Mouse (Mus musculus): ENCODE data around the gene Nbas. TPM values are rescaled to one million over a fixed set of nuclear protein-coding genes. Genes with fewer than 3 reads are reported as not detected.
A peak's percentile ranks its signal among the peaks of the same experiment; 100 is the strongest.

Nbas gene
- polyA plus RNA-seq, 1 experiment from 2014 or later: 18.2 TPM

DNA sequence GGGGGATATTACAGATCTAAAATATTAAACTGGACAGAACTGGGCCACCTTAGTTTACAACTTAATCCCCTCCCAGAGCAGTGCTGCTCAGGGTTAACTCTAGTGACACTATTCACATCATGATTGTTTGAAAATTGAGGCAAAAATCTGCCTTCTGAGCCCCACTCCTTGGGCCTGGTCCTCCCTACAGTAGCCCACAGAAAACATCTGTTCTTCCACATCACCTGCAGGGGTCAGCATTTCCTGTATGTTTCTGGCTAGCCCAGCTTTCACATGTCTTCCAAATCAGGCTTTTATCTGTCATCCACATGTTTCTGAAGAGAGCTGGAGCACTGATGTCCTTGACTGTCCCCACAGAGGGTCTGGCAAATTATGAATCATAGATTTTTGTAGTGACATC lies 333.5 kb downstream of the Nbas start:
- no peak overlapping the region for H3K4me3 ChIP-seq
- ATAC-seq (ENCODE audit: low FRiP score, low read depth): no peak
- no peak overlapping the region for H3K9ac ChIP-seq
- no peaks in the 10 kb centered on the region; the same call in 1 of the 2 replicates for H3K4me1 ChIP-seq
- H3K27me3 ChIP-seq (replicated peaks): no peaks in the 10 kb centered on the region
- H3K9me3 ChIP-seq: no peaks in the 10 kb centered on the region
- H3K36me3 ChIP-seq: no peaks in the 10 kb centered on the region
- no peak overlapping the region for H3K4me2 ChIP-seq (replicated peaks)
- no peak overlapping the region for H3K27ac ChIP-seq

DNA sequence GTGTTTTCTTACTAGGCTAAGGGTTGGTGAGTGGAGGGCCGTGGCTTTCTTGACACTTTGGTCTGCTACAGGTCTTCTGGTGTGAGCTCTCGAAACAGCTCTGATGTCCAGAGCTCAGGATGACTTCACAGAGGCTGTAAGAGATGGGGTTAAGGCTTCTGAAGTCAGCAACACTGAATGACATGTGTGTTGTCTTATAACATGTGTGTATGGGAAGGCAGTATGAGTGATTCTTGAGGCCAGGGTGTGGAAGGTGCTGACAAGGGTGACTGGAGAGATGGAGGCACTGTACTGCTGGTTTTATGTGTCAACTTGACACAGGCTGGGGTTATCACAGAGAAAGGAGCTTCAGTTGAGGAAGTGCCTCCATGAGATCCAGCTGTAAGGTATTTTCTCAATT lies 338.1 kb downstream of the Nbas start:
- Histone ChIP-seq H3K9ac (no peak overlapping the region), H3K27me3 (replicated peaks) (no peaks in the 10 kb centered on the region), H3K4me2 (replicated peaks) (no peak overlapping the region), H3K4me1 (no peaks in the 10 kb centered on the region), H3K9me3 (no peaks in the 10 kb centered on the region), H3K36me3 (no peaks in the 10 kb centered on the region), H3K4me3 (no peak overlapping the region), H3K27ac (no peak overlapping the region)
- ATAC-seq (ENCODE audit: low FRiP score, low read depth): no peak
- WGBS: 77% methylated on average over 2 of the region's 2 CpGs

DNA sequence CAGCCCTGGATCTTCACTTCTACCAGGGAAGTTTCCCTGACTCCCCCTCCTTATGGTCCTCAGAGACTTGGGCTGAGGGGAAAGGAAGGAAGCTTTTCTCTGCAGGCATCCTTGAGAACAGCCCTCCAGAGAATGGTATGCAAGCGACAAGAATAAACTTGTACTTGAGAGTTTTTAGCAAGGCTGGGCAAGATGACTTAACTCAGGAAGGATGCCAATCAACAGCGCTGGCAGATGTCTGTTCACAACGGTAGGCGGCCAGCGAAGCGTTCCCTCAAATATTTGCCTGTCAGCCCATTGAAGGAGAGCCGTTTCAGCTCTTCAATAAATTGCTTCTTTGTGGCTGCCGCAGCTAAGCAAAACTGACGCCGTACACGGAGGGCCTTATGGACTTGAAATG lies 340.1 kb downstream of the Nbas start:
- no peaks in the 10 kb centered on the region for H3K4me1 ChIP-seq
- H3K9me3 ChIP-seq: no peaks in the 10 kb centered on the region
- H3K9ac ChIP-seq: no peak overlapping the region
- WGBS: 82% methylated on average over 11 of the region's 11 CpGs
- H3K27me3 ChIP-seq (replicated peaks): no peaks in the 10 kb centered on the region
- no peaks in the 10 kb centered on the region for H3K36me3 ChIP-seq
- H3K27ac ChIP-seq: no peak overlapping the region
- H3K4me2 ChIP-seq (replicated peaks): no peak overlapping the region
- no peak for ATAC-seq (ENCODE audit: low FRiP score, low read depth)
- no peak overlapping the region for H3K4me3 ChIP-seq

DNA sequence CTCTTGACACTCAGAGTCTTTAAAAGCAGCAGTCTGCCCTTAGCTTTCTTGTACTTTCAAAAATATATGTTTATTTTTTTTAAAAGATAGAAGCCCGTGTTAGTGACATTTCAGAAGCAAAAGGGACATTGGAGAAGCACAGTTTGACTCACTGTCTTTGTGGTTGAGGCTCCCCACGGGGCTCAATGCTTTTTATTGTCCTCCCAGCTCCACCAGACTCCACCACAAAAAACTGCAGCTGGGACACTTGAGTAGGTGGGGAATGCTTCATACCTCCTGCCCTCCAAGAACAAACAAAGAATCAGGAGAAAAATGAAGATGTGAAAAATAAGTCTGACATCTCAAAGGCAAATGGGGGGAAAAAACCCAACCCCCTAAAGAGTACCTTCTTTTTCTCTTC lies 344.1 kb downstream of the Nbas start:
- Histone ChIP-seq H3K27me3 (replicated peaks) (no peaks in the 10 kb centered on the region), H3K4me1 (no peaks in the 10 kb centered on the region), H3K9me3 (no peaks in the 10 kb centered on the region), H3K4me2 (replicated peaks) (no peak overlapping the region), H3K9ac (no peak overlapping the region), H3K27ac (no peak overlapping the region), H3K36me3 (no peaks in the 10 kb centered on the region), H3K4me3 (no peak overlapping the region)
- no peak for ATAC-seq (ENCODE audit: low FRiP score, low read depth)
- 13% methylated on average over 2 of the region's 2 CpGs for WGBS

DNA sequence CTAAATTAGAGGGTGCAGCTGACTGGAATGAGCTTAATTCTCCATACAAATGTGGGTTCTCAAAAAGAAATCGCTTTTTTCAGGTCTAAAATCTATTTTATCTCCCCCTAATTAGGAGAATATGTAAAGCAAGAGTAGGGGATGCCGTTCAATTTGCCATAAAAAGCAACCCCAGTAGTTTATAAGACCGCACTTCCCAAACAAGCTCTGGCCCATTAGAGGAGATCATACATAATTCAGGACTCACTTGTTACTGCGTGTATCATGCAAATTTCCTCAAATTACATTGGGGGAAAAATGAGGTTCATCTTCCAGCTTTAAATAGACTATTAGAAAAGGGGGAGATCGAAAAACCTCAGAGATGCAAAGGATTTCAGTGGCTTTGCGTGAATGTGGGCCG lies 346.7 kb downstream of the Nbas start:
- no peak overlapping the region for H3K4me2 ChIP-seq (replicated peaks)
- no peaks in the 10 kb centered on the region for H3K36me3 ChIP-seq
- ATAC-seq (ENCODE audit: low FRiP score, low read depth): no peak
- H3K27ac ChIP-seq: no peak overlapping the region
- no peaks in the 10 kb centered on the region for H3K27me3 ChIP-seq (replicated peaks)
- no peak overlapping the region for H3K4me3 ChIP-seq
- no peak overlapping the region for H3K9ac ChIP-seq
- no peaks in the 10 kb centered on the region for H3K9me3 ChIP-seq
- 72% methylated on average over 7 of the region's 7 CpGs for WGBS
- H3K4me1 ChIP-seq: no peaks in the 10 kb centered on the region

DNA sequence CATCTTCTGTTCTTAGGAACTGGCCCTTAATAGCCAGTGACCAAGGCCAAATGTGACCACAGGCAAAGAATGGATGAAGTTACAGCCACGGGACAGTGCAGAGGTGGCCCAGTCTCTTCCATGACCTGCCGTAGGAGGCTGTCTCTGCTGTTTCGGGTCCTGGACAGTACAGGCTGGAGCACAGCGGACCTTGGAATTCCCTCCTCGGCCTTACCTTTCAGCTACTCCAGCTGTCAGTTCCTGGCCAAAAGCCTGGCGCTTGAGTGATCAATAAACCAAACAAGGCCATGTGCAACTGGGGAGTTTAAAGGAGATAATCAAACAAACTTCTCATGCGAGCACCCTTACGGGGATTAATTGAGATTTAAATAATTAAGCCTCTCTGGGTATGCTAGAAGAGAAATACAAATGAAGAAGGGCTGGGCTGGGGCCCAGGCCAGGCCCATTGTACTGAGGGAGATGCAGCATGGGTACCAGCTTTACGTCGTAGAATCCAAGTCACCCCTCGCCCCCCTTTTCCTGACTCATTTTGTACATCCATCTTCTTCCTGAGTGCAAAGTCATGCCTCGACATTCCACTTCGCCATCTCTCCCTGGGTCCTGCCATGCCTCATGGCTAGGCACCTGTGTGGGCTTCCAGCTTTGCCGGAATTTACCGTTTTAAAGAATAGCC lies 353.4 kb downstream of the Nbas start:
- no peaks in the 10 kb centered on the region for H3K9me3 ChIP-seq
- no peak overlapping the region for H3K4me3 ChIP-seq
- no peak overlapping the region for H3K9ac ChIP-seq
- H3K4me2 ChIP-seq (replicated peaks): no peak overlapping the region
- H3K27me3 ChIP-seq (replicated peaks): no peaks in the 10 kb centered on the region
- peaks cover 6% of the 10 kb centered on the region; the same call in 1 of the 2 replicates for H3K4me1 ChIP-seq
- 0 out of 2 replicates have a peak, but pooled peaks have one; percentile 44 for ATAC-seq (ENCODE audit: low FRiP score, low read depth)
- H3K36me3 ChIP-seq: no peaks in the 10 kb centered on the region
- no peak overlapping the region for H3K27ac ChIP-seq
- 89% methylated on average over 15 of the region's 15 CpGs for WGBS

DNA sequence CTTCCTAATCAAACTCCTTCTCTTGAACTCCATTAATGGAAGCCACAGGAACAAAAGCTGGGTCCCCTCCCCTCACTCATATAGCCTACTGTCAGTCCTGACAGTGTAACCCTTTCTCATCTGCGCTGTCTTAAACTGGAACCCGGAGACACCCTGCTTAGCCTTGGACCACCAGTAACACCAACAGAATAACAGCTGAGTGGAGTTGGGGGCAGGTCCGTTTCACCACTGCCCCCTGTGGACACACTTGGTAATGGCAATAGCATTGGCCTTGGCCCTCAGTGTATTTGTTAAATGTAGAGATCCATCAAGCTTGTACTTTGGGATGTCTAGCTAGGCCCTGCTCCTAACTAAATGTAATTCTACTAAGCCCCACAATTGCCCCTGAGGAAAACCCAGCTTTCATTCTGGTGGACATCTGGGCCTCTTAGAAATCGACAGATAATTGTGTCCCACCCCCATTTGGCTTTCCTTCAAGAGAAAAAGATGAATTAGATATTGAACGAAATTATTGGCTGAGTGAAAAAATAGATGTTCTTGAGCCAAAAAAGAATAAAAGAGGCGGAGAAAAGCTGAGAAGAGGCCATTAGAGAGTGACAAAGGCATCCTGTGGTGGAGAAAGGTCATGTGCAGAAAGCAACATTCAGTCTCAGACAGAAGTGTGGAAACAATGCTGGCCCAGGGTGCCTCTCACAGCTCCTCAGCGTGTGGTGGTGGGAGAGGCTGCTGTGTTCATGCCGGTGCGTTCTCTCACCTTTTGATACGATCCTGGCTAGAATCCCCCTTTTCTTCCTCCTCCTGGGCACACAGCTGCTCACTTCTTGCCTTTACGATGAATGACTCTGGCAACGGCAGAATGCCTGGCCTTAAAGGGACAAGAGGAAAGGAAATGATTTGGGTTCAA lies 358.1 kb downstream of the Nbas start:
- ATAC-seq (ENCODE audit: low FRiP score, low read depth): peak; percentile 73
- no peaks in the 10 kb centered on the region for H3K36me3 ChIP-seq

More for the DNA sequence above, 358.1 kb downstream of the Nbas start:
- H3K4me1 ChIP-seq: peaks cover 7% of the 10 kb centered on the region; the same call in 1 of the 2 replicates
- H3K4me2 ChIP-seq (replicated peaks): no peak overlapping the region
- H3K9ac ChIP-seq: no peak overlapping the region
- H3K4me3 ChIP-seq: no peak overlapping the region
- WGBS: 30% methylated on average over 12 of the region's 12 CpGs
- H3K9me3 ChIP-seq: no peaks in the 10 kb centered on the region
- H3K27me3 ChIP-seq (replicated peaks): no peaks in the 10 kb centered on the region
- no peak overlapping the region for H3K27ac ChIP-seq

Other genes starting within 250 kb of the Nbas start
- gene Ddx1, start 19.9 kb upstream of the Nbas start, polyA plus RNA-seq (2016; fragmentation: Nextera tagmentation; extraction: Ambion mirVana): 142 and 167 TPM in 2 replicates

All from neural tube, embryonic 12.5 days (tissue).